ENCODE assay signal across 15 mouse cellular contexts in the genomic region with DNA sequence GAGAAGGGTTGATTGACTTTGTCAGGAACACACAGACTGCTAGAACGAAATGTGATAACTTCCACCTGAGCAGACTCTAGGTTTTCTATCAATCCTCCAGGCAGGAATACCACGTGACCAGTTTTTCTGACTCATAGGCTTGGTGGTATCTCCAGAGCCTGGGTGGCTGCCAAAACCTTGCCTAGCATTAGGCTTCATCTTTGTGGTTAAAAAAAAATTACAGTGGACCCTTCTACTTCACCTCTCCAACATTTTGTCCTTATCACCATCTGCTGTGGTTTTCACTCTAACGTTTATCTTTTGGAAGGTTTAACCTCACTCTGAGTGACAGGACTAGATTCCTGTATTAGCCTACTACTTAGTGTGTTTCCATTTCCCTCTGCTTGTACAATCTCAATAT.
DNase-seq lines count a peak whose midpoint lies in the region; ATAC-seq and TF ChIP-seq lines count a peak whose summit lies in the region.
"Had no signal": no experiment of that assay in that cellular context is flagged by ENCODE, and none has a peak within 500 bp of the region (broad histone marks: within the 10 kb centered on the region; RNA-seq: fewer than 3 reads in every experiment).

No protein-coding gene starts in this region.

- no peak overlapping the region for H3K4me2 ChIP-seq in heart, embryonic 12.5 days
- H3K4me2 ChIP-seq in stomach, embryonic 14.5 days (replicated peaks; ENCODE audit: low read depth, low read length), result no peak overlapping the region
- H3K4me2 ChIP-seq in midbrain, postnatal 0 days (ENCODE audit: low read depth, low read length, poor library complexity, severe bottlenecking), result no peak overlapping the region
- H3K4me2 ChIP-seq: hindbrain, embryonic 14.5 days; liver, embryonic 13.5 days had no signal

- no peak for DNase-seq in heart, adult 11 months
- peak; percentile 8 for DNase-seq in ovary, adult 18-20 months (ENCODE audit: low spot score)
- DNase-seq in ovary, postnatal 14 days (ENCODE audit: low spot score), result no peak
- DNase-seq in adrenal gland, postnatal 10 days, result peak; percentile 40
- DNase-seq in midbrain, postnatal 0 days (ENCODE audit: low spot score), result no peak
- DNase-seq in kidney, postnatal 14 days, result no peak
- DNase-seq: cerebellum, adult 18-20 months; embryo, embryonic 11 days; kidney, adult 18-20 months; liver, embryonic 13.5 days; thymus, adult 18-20 months had no signal

- no peak overlapping the region for H3K9ac ChIP-seq in heart, embryonic 12.5 days
- no peak overlapping the region for H3K9ac ChIP-seq in stomach, embryonic 14.5 days (replicated peaks; ENCODE audit: low read depth, low read length)
- H3K9ac ChIP-seq in midbrain, postnatal 0 days (replicated peaks; ENCODE audit: low read length, poor library complexity, severe bottlenecking), result no peak overlapping the region
- H3K9ac ChIP-seq: hindbrain, embryonic 14.5 days; liver, embryonic 13.5 days had no signal

- 12% methylated on average over 3 of the region's 3 CpGs for whole genome bisulfite sequencing in heart, embryonic 12.5 days
- 38% methylated on average over 3 of the region's 3 CpGs for WGBS in stomach, embryonic 14.5 days
- 78% methylated on average over 3 of the region's 3 CpGs for WGBS in midbrain, postnatal 0 days

- H3K4me3 ChIP-seq in heart, embryonic 12.5 days, result no peak overlapping the region
- H3K4me3 ChIP-seq in stomach, embryonic 14.5 days (ENCODE audit: low read depth, low read length), result no peak overlapping the region
- no peak overlapping the region for H3K4me3 ChIP-seq in midbrain, postnatal 0 days (ENCODE audit: low read depth, low read length)
- H3K4me3 ChIP-seq: liver, embryonic 13.5 days had no signal

- no peaks in the 10 kb centered on the region for H3K36me3 ChIP-seq in heart, embryonic 12.5 days
- no peaks in the 10 kb centered on the region for H3K36me3 ChIP-seq in stomach, embryonic 14.5 days (ENCODE audit: control insufficient read depth, insufficient read depth, low read length)
- no peaks in the 10 kb centered on the region for H3K36me3 ChIP-seq in midbrain, postnatal 0 days (ENCODE audit: insufficient read depth, low read length)
- H3K36me3 ChIP-seq: liver, embryonic 13.5 days had no signal

- peak overlapping the region; percentile 43; the same call in 1 of the 2 replicates for H3K27ac ChIP-seq in heart, embryonic 12.5 days (ENCODE audit: poor library complexity, severe bottlenecking)
- no peak overlapping the region for H3K27ac ChIP-seq in stomach, embryonic 14.5 days (ENCODE audit: low read length)
- H3K27ac ChIP-seq in midbrain, postnatal 0 days (ENCODE audit: low read depth, low read length), result no peak overlapping the region
- H3K27ac ChIP-seq: hindbrain, embryonic 14.5 days; liver, embryonic 13.5 days had no signal

- H3K9me3 ChIP-seq in heart, embryonic 12.5 days (replicated peaks), result no peaks in the 10 kb centered on the region
- H3K9me3 ChIP-seq in stomach, embryonic 14.5 days (ENCODE audit: control insufficient read depth, low read depth, low read length), result no peaks in the 10 kb centered on the region
- no peaks in the 10 kb centered on the region for H3K9me3 ChIP-seq in midbrain, postnatal 0 days (ENCODE audit: low read length)
- H3K9me3 ChIP-seq: liver, embryonic 13.5 days had no signal

- no peak for TF ChIP-seq CTCF in midbrain, postnatal 0 days (IDR thresholded peaks at IDR 0.05)

- H3K4me1 ChIP-seq in heart, embryonic 12.5 days (replicated peaks), result peaks cover 21% of the 10 kb centered on the region
- H3K4me1 ChIP-seq in stomach, embryonic 14.5 days (ENCODE audit: control insufficient read depth, insufficient read depth, low read length), result no peaks in the 10 kb centered on the region
- no peaks in the 10 kb centered on the region for H3K4me1 ChIP-seq in midbrain, postnatal 0 days (ENCODE audit: insufficient read depth, low read length)
- H3K4me1 ChIP-seq: liver, embryonic 13.5 days had no signal

- no peaks in the 10 kb centered on the region for H3K27me3 ChIP-seq in heart, embryonic 12.5 days (replicated peaks)
- H3K27me3 ChIP-seq in stomach, embryonic 14.5 days (ENCODE audit: control insufficient read depth, insufficient read depth, low read length), result no peaks in the 10 kb centered on the region
- no peaks in the 10 kb centered on the region for H3K27me3 ChIP-seq in midbrain, postnatal 0 days (ENCODE audit: insufficient read depth, low read length)
- H3K27me3 ChIP-seq: liver, embryonic 13.5 days; Patski had no signal

- ATAC-seq in heart, embryonic 12.5 days (ENCODE audit: insufficient number of reproducible peaks, low FRiP score), result no peak
- 0 out of 2 replicates have a peak, but pooled peaks have one; percentile 6 for ATAC-seq in stomach, embryonic 14.5 days (ENCODE audit: insufficient number of reproducible peaks, insufficient read depth, low FRiP score, low read depth)
- ATAC-seq in midbrain, postnatal 0 days (ENCODE audit: low FRiP score), result no peak
- ATAC-seq: Patski had no signal

Comparison
In these comparisons a context has a peak if more than half of its experiments do, and no peak if none do; other contexts are left out.
1. DNase-seq: peak in ovary, adult 18-20 months (single experiment) and adrenal gland, postnatal 10 days (single experiment); none in heart, adult 11 months (single experiment), ovary, postnatal 14 days (single experiment), midbrain, postnatal 0 days (single experiment) and kidney, postnatal 14 days (single experiment).